In genomic region chr11:117031249-117031648, GRCm38 (mm10) we compare ENCODE assay signal across 9 mouse cellular contexts.
DNase-seq lines count a peak whose midpoint lies in the region; ATAC-seq and TF ChIP-seq lines count a peak whose summit lies in the region.
"Had no signal": no experiment of that assay in that cellular context is flagged by ENCODE, and none has a peak within 500 bp of the region (broad histone marks: within the 10 kb centered on the region; RNA-seq: fewer than 3 reads in every experiment).

No protein-coding gene starts in this region.

- H3K27ac ChIP-seq in lung, embryonic 14.5 days (ENCODE audit: low read depth): no peak overlapping the region
- no peak overlapping the region for H3K27ac ChIP-seq in forebrain, embryonic 11.5 days (ENCODE audit: low read depth, low read length)
- H3K27ac ChIP-seq in neural tube, embryonic 15.5 days (replicated peaks): peak overlapping the region; percentile 49
- H3K27ac ChIP-seq: lung, embryonic 15.5 days had no signal

- DNase-seq in lung, embryonic 14.5 days: peak; percentile 27
- no peak for DNase-seq in lung, adult 2 months
- DNase-seq in forebrain, embryonic 11.5 days (ENCODE audit: low spot score): peak; percentile 38
- DNase-seq in kidney, postnatal 14 days: peak; percentile 52
- no peak for DNase-seq in thymus, postnatal 4 days
- no peak for DNase-seq in lung, postnatal 25 days (ENCODE audit: low spot score)
- DNase-seq in testis, postnatal 14 days (ENCODE audit: low spot score): no peak

- H3K27me3 ChIP-seq in lung, embryonic 14.5 days (ENCODE audit: insufficient read depth, low read length): no peaks in the 10 kb centered on the region
- no peaks in the 10 kb centered on the region for H3K27me3 ChIP-seq in forebrain, embryonic 11.5 days (ENCODE audit: control insufficient read depth, insufficient read depth, low read length)
- H3K27me3 ChIP-seq in neural tube, embryonic 15.5 days (replicated peaks): no peaks in the 10 kb centered on the region
- H3K27me3 ChIP-seq: lung, embryonic 15.5 days had no signal

- peak overlapping the region; percentile 5; the same call in 1 of the 2 replicates for H3K9ac ChIP-seq in lung, embryonic 14.5 days
- no peak overlapping the region for H3K9ac ChIP-seq in forebrain, embryonic 11.5 days (ENCODE audit: low read length)
- peak overlapping the region; percentile 1; the same call in 1 of the 2 replicates for H3K9ac ChIP-seq in neural tube, embryonic 15.5 days (replicated peaks)
- H3K9ac ChIP-seq: lung, embryonic 15.5 days had no signal

- no peak for TF ChIP-seq CTCF in lung, embryonic 14.5 days (IDR thresholded peaks at IDR 0.05; ENCODE audit: low read depth)
- TF ChIP-seq CTCF in lung, adult 2 months (IDR thresholded peaks at IDR 0.05; ENCODE audit: insufficient read depth, low read length): no peak

- H3K36me3 ChIP-seq in lung, embryonic 14.5 days (ENCODE audit: insufficient read depth): no peaks in the 10 kb centered on the region
- no peaks in the 10 kb centered on the region for H3K36me3 ChIP-seq in forebrain, embryonic 11.5 days (ENCODE audit: control insufficient read depth, insufficient read depth, low read length)
- no peaks in the 10 kb centered on the region for H3K36me3 ChIP-seq in neural tube, embryonic 15.5 days
- H3K36me3 ChIP-seq: lung, embryonic 15.5 days had no signal

- H3K4me1 ChIP-seq in lung, embryonic 14.5 days (ENCODE audit: insufficient read depth): no peaks in the 10 kb centered on the region
- H3K4me1 ChIP-seq in lung, adult 2 months (ENCODE audit: control insufficient read depth, insufficient read depth, low read length): no peaks in the 10 kb centered on the region
- H3K4me1 ChIP-seq in forebrain, embryonic 11.5 days (replicated peaks; ENCODE audit: control insufficient read depth, insufficient read depth, low read length): peaks cover 10% of the 10 kb centered on the region; the same call in 1 of the 2 replicates
- peaks cover 55% of the 10 kb centered on the region for H3K4me1 ChIP-seq in neural tube, embryonic 15.5 days

- TF ChIP-seq POLR2A in lung, adult 2 months (IDR thresholded peaks at IDR 0.05; ENCODE audit: borderline replicate concordance, extremely low read depth, low read depth, low read length): no peak

- WGBS in lung, embryonic 14.5 days: 20% methylated on average over 4 of the region's 4 CpGs
- WGBS in lung, adult 2 months: 36% methylated on average over 4 of the region's 4 CpGs
- 10% methylated on average over 4 of the region's 4 CpGs for WGBS in forebrain, embryonic 11.5 days
- WGBS in neural tube, embryonic 15.5 days: 26% methylated on average over 4 of the region's 4 CpGs

- H3K4me3 ChIP-seq in lung, embryonic 14.5 days (ENCODE audit: low read depth, low read length): no peak overlapping the region
- H3K4me3 ChIP-seq in lung, adult 2 months (replicated peaks; ENCODE audit: extremely low read depth, low read depth, low read length): no peak overlapping the region
- H3K4me3 ChIP-seq in forebrain, embryonic 11.5 days (ENCODE audit: low read depth, low read length): no peak overlapping the region
- no peak overlapping the region for H3K4me3 ChIP-seq in neural tube, embryonic 15.5 days (replicated peaks)
- H3K4me3 ChIP-seq: lung, embryonic 15.5 days had no signal

- H3K4me2 ChIP-seq in lung, embryonic 14.5 days: no peak overlapping the region
- H3K4me2 ChIP-seq in forebrain, embryonic 11.5 days (ENCODE audit: low read depth, low read length, severe bottlenecking): no peak overlapping the region
- no peak overlapping the region for H3K4me2 ChIP-seq in neural tube, embryonic 15.5 days
- H3K4me2 ChIP-seq: lung, embryonic 15.5 days had no signal

- ATAC-seq in lung, embryonic 14.5 days (ENCODE audit: insufficient read depth): 0 out of 2 replicates have a peak, but pooled peaks have one; percentile 49
- ATAC-seq in forebrain, embryonic 11.5 days (replicated peaks; ENCODE audit: low FRiP score): no peak
- ATAC-seq in neural tube, embryonic 15.5 days (ENCODE audit: low FRiP score): no peak

- H3K9me3 ChIP-seq in lung, embryonic 14.5 days (ENCODE audit: low read depth, low read length): no peaks in the 10 kb centered on the region
- H3K9me3 ChIP-seq in forebrain, embryonic 11.5 days (ENCODE audit: control insufficient read depth, low read length): no peaks in the 10 kb centered on the region; the same call in 1 of the 2 replicates
- H3K9me3 ChIP-seq in neural tube, embryonic 15.5 days (replicated peaks): no peaks in the 10 kb centered on the region
- H3K9me3 ChIP-seq: lung, embryonic 15.5 days had no signal

Comparison
In these comparisons a context has a peak if more than half of its experiments do, and no peak if none do; other contexts are left out.
1. DNase-seq: peak in lung, embryonic 14.5 days (single experiment), forebrain, embryonic 11.5 days (single experiment) and kidney, postnatal 14 days (single experiment); none in lung, adult 2 months (single experiment), thymus, postnatal 4 days (single experiment), lung, postnatal 25 days (single experiment) and testis, postnatal 14 days (single experiment).